Mouse (Mus musculus) myocyte (in vitro differentiated cells): ENCODE data around the gene Dlg2. TPM values are rescaled to one million over a fixed set of nuclear protein-coding genes. Genes with fewer than 3 reads are reported as not detected.

Experiments
- H3K27me3 ChIP-seq: one replicate; pipeline ENCODE4 v1.6.1; 2011; ENCODE audit not compliant: control insufficient read depth, insufficient read depth, insufficient read length
- H3K36me3 ChIP-seq: one replicate; pipeline ENCODE4 v1.6.1; 2011; ENCODE audit not compliant: control insufficient read depth, insufficient read depth
- H3K4me2 ChIP-seq: one replicate; pipeline ENCODE4 v1.6.1; 2011; ENCODE audit warnings: low read depth, control low read depth
- H3K4me3 ChIP-seq: one replicate; pipeline ENCODE4 v1.5.1; 2011; ENCODE audit warnings: mild to moderate bottlenecking, control low read depth, moderate library complexity
- H3K79me2 ChIP-seq: one replicate; pipeline ENCODE4 v1.6.1; 2011; ENCODE audit not compliant: control insufficient read depth, insufficient read depth
- H3ac ChIP-seq: one replicate; pipeline ENCODE4 v1.6.1; 2011; ENCODE audit not compliant: control insufficient read depth, insufficient read length
- CEBPB ChIP-seq: IDR thresholded peaks from 2 replicates; pipeline ENCODE4 v1.6.1; 2011; ENCODE audit warnings: mild to moderate bottlenecking, moderate library complexity; ENCODE audit not compliant: poor library complexity, insufficient read depth, severe bottlenecking
- E2F4 ChIP-seq: IDR thresholded peaks from one replicate; pipeline ENCODE4 v1.6.1; 2011; ENCODE audit warnings: mild to moderate bottlenecking, control low read depth, moderate library complexity; ENCODE audit not compliant: insufficient read depth
- MAX ChIP-seq: IDR thresholded peaks from one replicate; pipeline ENCODE4 v1.6.1; 2011; ENCODE audit warnings: low read depth, mild to moderate bottlenecking, control low read depth
- MYOD1 ChIP-seq, 3 experiments: IDR thresholded peaks; one replicate each; pipeline ENCODE4 v1.6.1; 2011; ENCODE audit warnings: control low read depth in 2 of 3, low read depth in 2 of 3, mild to moderate bottlenecking in 2 of 3, moderate library complexity in 1 of 3; ENCODE audit not compliant: insufficient read length in 2 of 3, control insufficient read depth in 1 of 3
- MYOG ChIP-seq, 3 experiments: IDR thresholded peaks; one replicate each; pipeline ENCODE4 v1.6.1; 2011; ENCODE audit warnings: control low read depth in 2 of 3, low read depth in 2 of 3, mild to moderate bottlenecking in 2 of 3; ENCODE audit not compliant: insufficient read length in 2 of 3, control insufficient read depth in 1 of 3, insufficient read depth in 1 of 3
- POLR2A ChIP-seq: IDR thresholded peaks from one replicate; pipeline ENCODE4 v1.6.1; 2011; ENCODE audit warnings: low read depth, mild to moderate bottlenecking, control low read depth, moderate library complexity; ENCODE audit not compliant: insufficient read length
- POLR2AphosphoS2 ChIP-seq: IDR thresholded peaks from one replicate; pipeline ENCODE4 v1.6.1; 2011; ENCODE audit warnings: low read depth, control low read depth; ENCODE audit not compliant: insufficient read length
- REST ChIP-seq: IDR thresholded peaks from one replicate; pipeline ENCODE4 v1.6.1; 2011; ENCODE audit warnings: mild to moderate bottlenecking, control low read depth, moderate library complexity; ENCODE audit not compliant: insufficient read depth, insufficient read length
- SRF ChIP-seq: IDR thresholded peaks from one replicate; pipeline ENCODE4 v1.6.1; 2011; ENCODE audit warnings: low read depth; ENCODE audit not compliant: control insufficient read depth, insufficient read length
- TCF12 ChIP-seq: IDR thresholded peaks from one replicate; pipeline ENCODE4 v1.6.1; 2011; ENCODE audit warnings: mild to moderate bottlenecking, control low read depth; ENCODE audit not compliant: poor library complexity, insufficient read depth, severe bottlenecking
- TCF3 ChIP-seq: IDR thresholded peaks from one replicate; pipeline ENCODE4 v1.6.1; 2011; ENCODE audit warnings: low read depth, control low read depth; ENCODE audit not compliant: insufficient read length
- USF1 ChIP-seq: IDR thresholded peaks from one replicate; pipeline ENCODE4 v1.6.1; 2011; ENCODE audit warnings: low read depth, mild to moderate bottlenecking, control low read depth, moderate library complexity
- polyA plus RNA-seq: library from polyadenylated mRNA; unstranded; fragments of >200 nt; fragmentation: generic; extraction: Trizol; gene quantifications from one replicate; pipeline ENCODE4 v1.2.1, GENCODE M21; 2012; ENCODE audit warnings: missing spikeins

Dlg2 gene
- polyA plus RNA-seq, 1 experiment: 0.65 TPM

GRCm38 (mm10) chr7:90694050-90694449, 217.6 kb downstream of the Dlg2 start:
- TF ChIP-seq E2F4 (no peak), TCF3 (no peak), CEBPB (no peak), MYOD1 (IDR thresholded peaks at IDR 0.05; ENCODE audit: control insufficient read depth in 1 of 3, insufficient read length in 2 of 3, low read depth in 2 of 3) (no peak), POLR2AphosphoS2 (no peak), REST (no peak), POLR2A (no peak)
- Histone ChIP-seq H3K79me2 (no peaks in the 10 kb centered on the region), H3K4me3 (no peak overlapping the region), H3K36me3 (no peaks in the 10 kb centered on the region), H3K27me3 (no peaks in the 10 kb centered on the region), H3K4me2 (no peak overlapping the region), H3ac (no peak overlapping the region)

DNA sequence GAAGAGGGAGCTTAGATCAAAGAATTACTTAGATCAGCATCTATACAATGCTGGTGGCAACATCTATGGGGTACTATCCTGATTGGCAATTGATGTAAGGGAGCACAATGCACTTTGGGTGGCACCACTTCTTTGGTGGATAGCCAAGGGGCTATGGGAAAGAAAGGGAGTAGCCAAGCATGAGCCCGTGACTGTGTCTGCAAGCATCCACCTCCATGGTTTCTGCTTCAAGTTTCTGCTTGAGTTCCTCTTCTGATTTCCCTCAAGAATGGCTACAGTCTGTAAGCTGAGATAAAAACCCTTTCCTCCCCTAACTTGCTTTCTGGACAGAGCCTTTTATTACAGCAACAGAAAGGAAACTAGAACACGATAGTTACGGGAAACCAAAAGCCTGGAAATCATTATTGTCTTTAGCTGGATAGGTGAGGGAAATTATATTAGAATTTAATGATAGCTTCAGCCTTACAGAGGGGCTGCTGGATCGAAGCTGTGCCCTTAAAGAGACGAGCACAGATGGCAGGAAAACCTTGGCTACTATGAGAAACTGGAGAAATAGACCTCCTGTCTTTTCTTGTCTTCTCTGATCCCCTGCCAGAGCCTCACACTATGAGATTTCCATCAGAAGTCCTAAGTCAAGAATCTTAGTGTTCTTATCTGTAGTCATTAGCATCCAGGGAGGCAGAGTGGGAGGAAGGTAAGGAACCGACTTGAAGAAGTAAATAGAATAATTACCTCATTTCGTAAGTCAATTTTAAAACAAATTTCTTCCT, 219.9 kb downstream of the Dlg2 start:
- H3ac ChIP-seq: no peak overlapping the region
- no peak overlapping the region for H3K4me3 ChIP-seq
- H3K4me2 ChIP-seq: no peak overlapping the region
- H3K27me3 ChIP-seq: no peaks in the 10 kb centered on the region
- no peaks in the 10 kb centered on the region for H3K36me3 ChIP-seq
- TF ChIP-seq TCF12 (no peak), POLR2AphosphoS2 (no peak), USF1 (no peak), MYOD1 (IDR thresholded peaks at IDR 0.05; ENCODE audit: control insufficient read depth in 1 of 3, insufficient read length in 2 of 3, low read depth in 2 of 3) (no peak), E2F4 (no peak), CEBPB (no peak)
- no peaks in the 10 kb centered on the region for H3K79me2 ChIP-seq

DNA sequence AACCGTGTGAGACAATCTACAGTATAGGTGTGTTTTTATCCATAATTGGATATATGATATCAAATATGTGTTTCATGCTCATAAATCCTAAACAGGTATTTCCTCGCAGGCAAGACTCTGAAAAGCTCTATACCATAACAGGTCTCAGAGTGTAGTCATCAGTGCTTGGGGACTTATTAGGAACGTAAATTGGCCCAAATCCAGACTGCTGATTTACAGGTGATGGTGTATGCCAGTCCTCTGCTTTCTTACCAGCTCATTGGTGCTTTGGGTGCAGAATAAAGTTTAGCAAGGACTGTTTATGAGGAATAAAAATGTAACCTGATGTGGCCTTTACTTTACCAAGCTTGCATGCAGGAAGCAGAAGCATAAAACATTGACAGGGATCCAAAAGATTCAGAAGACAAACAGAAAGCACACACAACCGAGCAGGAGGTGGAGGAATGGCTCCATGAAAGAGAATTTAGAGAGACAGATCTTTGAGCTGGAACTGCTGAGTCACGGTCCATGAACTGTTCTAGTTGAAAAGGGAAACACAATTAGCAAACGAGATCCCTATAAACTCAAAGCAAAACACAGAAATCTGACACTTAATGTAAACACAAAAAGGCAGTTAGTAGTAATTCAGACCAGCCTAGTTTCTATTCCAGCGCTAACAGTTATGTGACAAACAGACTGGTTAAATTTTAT, 226.8 kb downstream of the Dlg2 start:
- TF ChIP-seq E2F4: no peak
- no peak for TF ChIP-seq TCF3
- no peak for TF ChIP-seq MAX
- no peak for TF ChIP-seq TCF12
- TF ChIP-seq USF1: no peak
- no peak for TF ChIP-seq MYOG (IDR thresholded peaks at IDR 0.05; ENCODE audit: control insufficient read depth in 1 of 3, insufficient read depth in 1 of 3, insufficient read length in 2 of 3, low read depth in 2 of 3)
- no peak for TF ChIP-seq SRF

DNA sequence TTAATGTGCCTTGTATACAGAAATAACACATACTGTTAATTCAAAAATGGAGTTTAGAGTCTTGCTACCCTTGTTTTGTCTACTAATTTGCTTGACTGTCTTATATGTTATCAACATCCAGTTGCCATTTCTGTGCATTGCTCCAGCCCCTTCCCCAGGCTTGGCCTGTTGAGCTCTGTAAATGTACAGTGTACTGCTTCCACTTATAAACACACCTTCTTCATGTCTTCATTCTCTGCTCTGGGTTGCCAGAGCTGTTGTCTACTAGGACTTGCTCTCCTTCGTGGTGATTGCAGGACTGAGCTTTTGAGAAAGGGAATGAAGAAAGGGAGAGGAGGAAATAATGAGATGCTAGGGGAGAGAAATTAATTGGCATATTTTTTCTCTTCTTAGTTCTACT, 227.5 kb downstream of the Dlg2 start:
- Histone ChIP-seq H3K27me3 (no peaks in the 10 kb centered on the region), H3K4me3 (no peak overlapping the region), H3K79me2 (no peaks in the 10 kb centered on the region), H3K36me3 (no peaks in the 10 kb centered on the region), H3ac (no peak overlapping the region), H3K4me2 (no peak overlapping the region)
- no peak for TF ChIP-seq MAX
- no peak for TF ChIP-seq E2F4
- TF ChIP-seq POLR2AphosphoS2: no peak
- TF ChIP-seq MYOD1 (IDR thresholded peaks at IDR 0.05; ENCODE audit: control insufficient read depth in 1 of 3, insufficient read length in 2 of 3, low read depth in 2 of 3): no peak
- TF ChIP-seq TCF12: no peak
- TF ChIP-seq TCF3: no peak
- no peak for TF ChIP-seq REST
- no peak for TF ChIP-seq SRF
- no peak for TF ChIP-seq MYOG (IDR thresholded peaks at IDR 0.05; ENCODE audit: control insufficient read depth in 1 of 3, insufficient read depth in 1 of 3, insufficient read length in 2 of 3, low read depth in 2 of 3)
- no peak for TF ChIP-seq CEBPB
- no peak for TF ChIP-seq USF1
- no peak for TF ChIP-seq POLR2A

More for the DNA sequence above, 226.8 kb downstream of the Dlg2 start:
- H3K4me3 ChIP-seq: no peak overlapping the region
- no peaks in the 10 kb centered on the region for H3K36me3 ChIP-seq
- H3ac ChIP-seq: no peak overlapping the region
- no peaks in the 10 kb centered on the region for H3K27me3 ChIP-seq
- peak overlapping the region; percentile 10 for H3K4me2 ChIP-seq
- H3K79me2 ChIP-seq: no peaks in the 10 kb centered on the region

DNA sequence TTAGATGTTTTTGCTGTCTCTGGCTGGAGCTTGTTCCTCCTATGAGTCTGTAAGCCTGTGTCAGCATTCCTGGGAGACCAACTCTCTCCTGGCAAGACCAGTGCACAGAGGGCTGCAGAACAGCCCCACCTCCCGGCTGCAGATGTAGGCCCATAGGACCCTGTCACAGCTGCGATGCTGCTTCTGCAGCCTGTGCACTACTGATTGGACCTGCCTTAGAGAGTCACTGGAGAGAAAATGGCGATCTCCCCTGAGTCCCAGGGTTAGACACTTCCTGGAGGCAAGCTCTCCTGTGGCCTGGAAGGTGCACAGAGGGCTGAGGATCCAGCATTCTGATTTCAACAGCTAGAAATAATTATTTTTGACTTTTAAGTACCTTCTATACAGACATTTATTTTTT, 257.6 kb downstream of the Dlg2 start:
- H3K79me2 ChIP-seq: no peaks in the 10 kb centered on the region
- H3K36me3 ChIP-seq: no peaks in the 10 kb centered on the region
- H3K4me3 ChIP-seq: no peak overlapping the region
- no peak overlapping the region for H3K4me2 ChIP-seq
- no peaks in the 10 kb centered on the region for H3K27me3 ChIP-seq
- no peak for TF ChIP-seq TCF12
- H3ac ChIP-seq: no peak overlapping the region
